24 mouse cellular contexts compared by ENCODE assay signal in genomic region chr19:14485176-14485575, GRCm38 (mm10).
DNase-seq lines count a peak whose midpoint lies in the region; ATAC-seq and TF ChIP-seq lines count a peak whose summit lies in the region.
"Had no signal": no experiment of that assay in that cellular context is flagged by ENCODE, and none has a peak within 500 bp of the region (broad histone marks: within the 10 kb centered on the region; RNA-seq: fewer than 3 reads in every experiment).

No protein-coding gene starts in this region.

- H3K4me2 ChIP-seq in hindbrain, embryonic 15.5 days = no peak overlapping the region
- H3K4me2 ChIP-seq in hindbrain, embryonic 12.5 days (replicated peaks) = no peak overlapping the region
- no peak overlapping the region for H3K4me2 ChIP-seq in forebrain, embryonic 16.5 days (ENCODE audit: low read length)
- H3K4me2 ChIP-seq: heart, embryonic 11.5 days; kidney, embryonic 15.5 days; lung, embryonic 15.5 days had no signal

- no peak overlapping the region for H3K4me3 ChIP-seq in hindbrain, embryonic 15.5 days
- no peak overlapping the region for H3K4me3 ChIP-seq in hindbrain, embryonic 12.5 days
- no peak overlapping the region for H3K4me3 ChIP-seq in forebrain, embryonic 16.5 days (replicated peaks; ENCODE audit: low read length)
- no peak overlapping the region for H3K4me3 ChIP-seq in lung, adult 2 months (replicated peaks; ENCODE audit: extremely low read depth, low read depth, low read length)
- H3K4me3 ChIP-seq: hindbrain, embryonic 10.5 days; kidney, embryonic 15.5 days; lung, embryonic 15.5 days had no signal

- ATAC-seq in cerebellum, adult (ENCODE audit: insufficient number of reproducible peaks, low FRiP score, low TSS enrichment) = 0 out of 2 replicates have a peak, but pooled peaks have one; percentile 56
- peak; percentile 53; the same call in 1 of the 2 replicates for ATAC-seq in hindbrain, embryonic 15.5 days (ENCODE audit: low FRiP score, low read depth)
- no peak for ATAC-seq in hindbrain, embryonic 12.5 days (ENCODE audit: low FRiP score)
- ATAC-seq in forebrain, embryonic 16.5 days = peak; percentile 71; the same call in 1 of the 2 replicates
- ATAC-seq: intestine, postnatal 0 days had no signal

- DNase-seq in cerebellum, adult 9-11 months = no peak
- peak; percentile 48 to 56 for DNase-seq in layer of hippocampus, postnatal 36 days
- no peak for DNase-seq in lung, adult 2 months
- DNase-seq in retina, postnatal 1 day = no peak
- DNase-seq: adrenal gland, postnatal 10 days; cerebellum, adult 11 months; embryo, embryonic 11 days; gastrocnemius, postnatal 14 days; heart, adult 11 months; kidney, postnatal 36 days; lung, postnatal 36 days; midbrain, embryonic 14.5 days; right cerebral cortex, postnatal 4 days; thymus, postnatal 4 days had no signal

- no peaks in the 10 kb centered on the region for H3K36me3 ChIP-seq in hindbrain, embryonic 15.5 days
- no peaks in the 10 kb centered on the region for H3K36me3 ChIP-seq in hindbrain, embryonic 12.5 days
- no peaks in the 10 kb centered on the region for H3K36me3 ChIP-seq in forebrain, embryonic 16.5 days (ENCODE audit: control insufficient read depth, insufficient read depth)
- H3K36me3 ChIP-seq: hindbrain, embryonic 10.5 days; kidney, embryonic 15.5 days; lung, embryonic 15.5 days had no signal

- peaks cover 11% of the 10 kb centered on the region for H3K4me1 ChIP-seq in hindbrain, embryonic 15.5 days (replicated peaks)
- H3K4me1 ChIP-seq in hindbrain, embryonic 12.5 days = peaks cover 16% of the 10 kb centered on the region
- peaks cover 13% of the 10 kb centered on the region for H3K4me1 ChIP-seq in forebrain, embryonic 16.5 days (replicated peaks; ENCODE audit: control insufficient read depth, insufficient read depth, low read length)
- peaks cover 5% of the 10 kb centered on the region for H3K4me1 ChIP-seq in lung, adult 2 months (ENCODE audit: control insufficient read depth, insufficient read depth, low read length)

- no peaks in the 10 kb centered on the region for H3K9me3 ChIP-seq in hindbrain, embryonic 15.5 days
- no peaks in the 10 kb centered on the region for H3K9me3 ChIP-seq in hindbrain, embryonic 12.5 days (replicated peaks)
- H3K9me3 ChIP-seq in forebrain, embryonic 16.5 days (ENCODE audit: control insufficient read depth, low read length) = no peaks in the 10 kb centered on the region
- H3K9me3 ChIP-seq: hindbrain, embryonic 10.5 days; kidney, embryonic 15.5 days; lung, embryonic 15.5 days had no signal

- WGBS in hindbrain, embryonic 15.5 days = 68% methylated on average over 3 of the region's 3 CpGs
- 81% methylated on average over 3 of the region's 3 CpGs for WGBS in hindbrain, embryonic 12.5 days
- WGBS in forebrain, embryonic 16.5 days = 64% methylated on average over 3 of the region's 3 CpGs
- WGBS in lung, adult 2 months = 70% methylated on average over 3 of the region's 3 CpGs

- TF ChIP-seq CTCF in lung, adult 2 months (IDR thresholded peaks at IDR 0.05; ENCODE audit: insufficient read depth, low read length) = no peak

- H3K27me3 ChIP-seq in hindbrain, embryonic 15.5 days = no peaks in the 10 kb centered on the region
- H3K27me3 ChIP-seq in hindbrain, embryonic 12.5 days = no peaks in the 10 kb centered on the region
- H3K27me3 ChIP-seq in forebrain, embryonic 16.5 days (replicated peaks; ENCODE audit: control insufficient read depth, insufficient read depth, low read length) = no peaks in the 10 kb centered on the region
- H3K27me3 ChIP-seq: kidney, embryonic 15.5 days; lung, embryonic 15.5 days had no signal

- no peak for TF ChIP-seq POLR2A in lung, adult 2 months (IDR thresholded peaks at IDR 0.05; ENCODE audit: borderline replicate concordance, extremely low read depth, low read depth, low read length)

- H3K27ac ChIP-seq in hindbrain, embryonic 15.5 days (replicated peaks) = no peak overlapping the region
- no peak overlapping the region for H3K27ac ChIP-seq in hindbrain, embryonic 12.5 days
- H3K27ac ChIP-seq in forebrain, embryonic 16.5 days (ENCODE audit: low read length) = no peak overlapping the region
- H3K27ac ChIP-seq: hindbrain, embryonic 10.5 days; kidney, embryonic 15.5 days; liver, embryonic 14.5 days; lung, embryonic 15.5 days had no signal

- H3K9ac ChIP-seq in hindbrain, embryonic 15.5 days = no peak overlapping the region
- H3K9ac ChIP-seq in hindbrain, embryonic 12.5 days = no peak overlapping the region
- no peak overlapping the region for H3K9ac ChIP-seq in forebrain, embryonic 16.5 days (replicated peaks; ENCODE audit: low read depth, low read length)
- H3K9ac ChIP-seq: kidney, embryonic 15.5 days; liver, embryonic 14.5 days; lung, embryonic 15.5 days had no signal

Comparison
In these comparisons a context has a peak if more than half of its experiments do, and no peak if none do; other contexts are left out.
1. DNase-seq: peak in layer of hippocampus, postnatal 36 days (2 of 2); none in cerebellum, adult 9-11 months (single experiment), lung, adult 2 months (single experiment) and retina, postnatal 1 day (single experiment).